ENCODE assay signal across 13 mouse cellular contexts in the genomic region with DNA sequence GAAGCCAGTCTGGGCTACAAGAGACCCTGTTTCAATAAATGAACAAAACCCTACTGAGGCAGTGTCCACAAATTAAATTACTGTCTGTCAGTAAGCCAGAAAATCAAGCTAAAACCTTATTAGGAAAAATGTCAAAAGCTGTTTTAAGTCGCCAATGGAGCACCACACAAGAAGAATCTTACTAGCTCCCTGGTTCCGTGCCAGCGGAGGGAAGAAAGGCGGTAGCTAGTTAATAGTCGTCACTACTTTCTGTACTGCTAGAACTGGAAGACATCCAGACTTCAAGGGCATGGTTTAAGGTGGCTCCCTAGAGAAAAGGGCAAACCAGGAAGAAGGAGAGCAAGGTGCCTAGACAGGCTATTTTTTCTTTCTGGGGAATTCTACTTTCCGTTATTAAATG. TPM values are rescaled to one million over a fixed set of nuclear protein-coding genes. Genes with fewer than 3 reads are reported as not detected.
DNase-seq lines count a peak whose midpoint lies in the region; ATAC-seq and TF ChIP-seq lines count a peak whose summit lies in the region.
"Had no signal": no experiment of that assay in that cellular context is flagged by ENCODE, and none has a peak within 500 bp of the region (broad histone marks: within the 10 kb centered on the region; RNA-seq: fewer than 3 reads in every experiment).

No protein-coding gene starts in this region.

- H3K27me3 ChIP-seq in heart, postnatal 0 days (ENCODE audit: control insufficient read depth, insufficient read depth, low read length): no peaks in the 10 kb centered on the region
- H3K27me3 ChIP-seq in stomach, postnatal 0 days (ENCODE audit: control insufficient read depth, insufficient read depth, low read length): no peaks in the 10 kb centered on the region
- H3K27me3 ChIP-seq: embryonic facial prominence, embryonic 15.5 days had no signal

- no peak overlapping the region for H3K27ac ChIP-seq in heart, postnatal 0 days (ENCODE audit: low read depth)
- H3K27ac ChIP-seq in stomach, postnatal 0 days (replicated peaks): peak overlapping the region; percentile 8; the same call in 1 of the 2 replicates
- H3K27ac ChIP-seq: embryonic facial prominence, embryonic 15.5 days; liver, embryonic 14.5 days had no signal

- WGBS in heart, postnatal 0 days: 44% methylated on average over 6 of the region's 6 CpGs
- WGBS in stomach, postnatal 0 days: 19% methylated on average over 6 of the region's 6 CpGs

- H3K4me2 ChIP-seq in heart, postnatal 0 days (ENCODE audit: low read depth, low read length): peak overlapping the region; percentile 11; the same call in 1 of the 2 replicates
- no peak overlapping the region for H3K4me2 ChIP-seq in stomach, postnatal 0 days (replicated peaks; ENCODE audit: low read depth)
- H3K4me2 ChIP-seq: embryonic facial prominence, embryonic 15.5 days had no signal

- no peaks in the 10 kb centered on the region for H3K9me3 ChIP-seq in heart, postnatal 0 days (replicated peaks; ENCODE audit: control insufficient read depth, low read length)
- H3K9me3 ChIP-seq in stomach, postnatal 0 days (ENCODE audit: control insufficient read depth, low read length): no peaks in the 10 kb centered on the region
- H3K9me3 ChIP-seq: embryonic facial prominence, embryonic 15.5 days had no signal

- intact Hi-C loops in heart, postnatal 25 days (cut with DNase I): no loop called here

- ATAC-seq in heart, postnatal 0 days (ENCODE audit: insufficient read depth, low read depth): no peak
- ATAC-seq in stomach, postnatal 0 days (ENCODE audit: low FRiP score, low TSS enrichment): no peak

- TF ChIP-seq CTCF in heart, postnatal 0 days (IDR thresholded peaks at IDR 0.05; ENCODE audit: low read depth): no peak
- TF ChIP-seq CTCF in stomach, postnatal 0 days (IDR thresholded peaks at IDR 0.05; ENCODE audit: low read depth): no peak

- H3K4me3 ChIP-seq in heart, postnatal 0 days (ENCODE audit: low read depth, low read length): no peak overlapping the region
- no peak overlapping the region for H3K4me3 ChIP-seq in stomach, postnatal 0 days (ENCODE audit: low read depth, low read length)
- H3K4me3 ChIP-seq: embryonic facial prominence, embryonic 15.5 days; myocyte had no signal

- H3K36me3 ChIP-seq in heart, postnatal 0 days (replicated peaks; ENCODE audit: control insufficient read depth, insufficient read depth, low read length): no peaks in the 10 kb centered on the region
- no peaks in the 10 kb centered on the region for H3K36me3 ChIP-seq in stomach, postnatal 0 days (ENCODE audit: control insufficient read depth, insufficient read depth, low read length)
- H3K36me3 ChIP-seq: embryonic facial prominence, embryonic 15.5 days had no signal

- DNase-seq in heart, postnatal 0 days (ENCODE audit: low spot score): peak; percentile 29
- no peak for DNase-seq in heart, postnatal 25 days (ENCODE audit: low spot score)
- DNase-seq in testis, postnatal 10 days (ENCODE audit: low spot score): peak; percentile 56
- no peak for DNase-seq in testis, postnatal 14 days (ENCODE audit: low spot score)
- peak; percentile 92 to 94 for DNase-seq in kidney, postnatal 36 days
- DNase-seq in stomach, postnatal 0 days (ENCODE audit: low spot score): peak; percentile 74
- DNase-seq in embryo, embryonic 11 days: no peak
- DNase-seq in right cerebral cortex, adult 2 months (ENCODE audit: low spot score in 2 of 2): no peak
- DNase-seq: cerebellum, adult 11-12 months; thymus, adult 18-20 months had no signal

- no peak for TF ChIP-seq EP300 in heart, postnatal 0 days (IDR thresholded peaks at IDR 0.05; ENCODE audit: low read depth)
- TF ChIP-seq EP300 in stomach, postnatal 0 days (optimal IDR thresholded peaks at IDR 0.05): no peak

- H3K9ac ChIP-seq in heart, postnatal 0 days (replicated peaks; ENCODE audit: low read depth, low read length): no peak overlapping the region
- no peak overlapping the region for H3K9ac ChIP-seq in stomach, postnatal 0 days (ENCODE audit: low read length)
- H3K9ac ChIP-seq: embryonic facial prominence, embryonic 15.5 days; liver, embryonic 14.5 days had no signal

- H3K4me1 ChIP-seq in heart, postnatal 0 days (ENCODE audit: control insufficient read depth, insufficient read depth): no peaks in the 10 kb centered on the region
- H3K4me1 ChIP-seq in stomach, postnatal 0 days (replicated peaks; ENCODE audit: control insufficient read depth, insufficient read depth): no peaks in the 10 kb centered on the region

RNA-seq across cellular contexts. Expression of a gene that starts 5.1 kb away (rescaled TPM):
- total RNA-seq in heart, postnatal 0 days (2014; rRNA removed; ENCODE audit: low replicate concordance): 11.2 and 11.9 TPM in 2 replicates
- 16.8 and 18.0 TPM in 2 replicates for polyA plus RNA-seq in heart, postnatal 0 days (2015; fragmentation: Nextera tagmentation; extraction: Ambion mirVana)
- total RNA-seq in heart, postnatal 25 days (2021): 10 to 100 TPM; 19.2 to 20.3 TPM
- 20.0 and 20.8 TPM in 2 replicates for polyA plus RNA-seq in stomach, postnatal 0 days (2015; fragmentation: Nextera tagmentation; extraction: Ambion mirVana)

Comparison
In these comparisons a context has a peak if more than half of its experiments do, and no peak if none do; other contexts are left out.
1. DNase-seq: peak in heart, postnatal 0 days (single experiment), testis, postnatal 10 days (single experiment), kidney, postnatal 36 days (2 of 2) and stomach, postnatal 0 days (single experiment); none in heart, postnatal 25 days (single experiment), testis, postnatal 14 days (single experiment), embryo, embryonic 11 days (single experiment) and right cerebral cortex, adult 2 months (0 of 2).